Mouse (Mus musculus) gastrocnemius, postnatal 25 days (tissue): ENCODE results near the gene Hexa. TPM values are rescaled to one million over a fixed set of nuclear protein-coding genes. Genes with fewer than 3 reads are reported as not detected.

Experiments used
- DNase-seq: peaks from one replicate; pipeline ENCODE4 v3.0.0; 2022
- total RNA-seq, 2 experiments: library from RNA; stranded (reverse); gene quantifications; 1 replicate in 1 of 2; 2 replicates in 1 of 2; pipeline ENCODE4 v1.2.3; 2021

The Hexa gene
- total RNA-seq, 2 experiments from 2014 or later, result 21.6 to 29.0 TPM

GRCm38 (mm10) chr9:59552610-59553009, 13.3 kb downstream of the Hexa start:
- DNase-seq, result no peak

GRCm38 (mm10) chr9:59553719-59554118, 14.4 kb downstream of the Hexa start:
- no peak for DNase-seq

- peak; percentile 71 for DNase-seq
These were observed 26.3 kb downstream of the Hexa start for GRCm38 (mm10) chr9:59565600-59565999.

DNA sequence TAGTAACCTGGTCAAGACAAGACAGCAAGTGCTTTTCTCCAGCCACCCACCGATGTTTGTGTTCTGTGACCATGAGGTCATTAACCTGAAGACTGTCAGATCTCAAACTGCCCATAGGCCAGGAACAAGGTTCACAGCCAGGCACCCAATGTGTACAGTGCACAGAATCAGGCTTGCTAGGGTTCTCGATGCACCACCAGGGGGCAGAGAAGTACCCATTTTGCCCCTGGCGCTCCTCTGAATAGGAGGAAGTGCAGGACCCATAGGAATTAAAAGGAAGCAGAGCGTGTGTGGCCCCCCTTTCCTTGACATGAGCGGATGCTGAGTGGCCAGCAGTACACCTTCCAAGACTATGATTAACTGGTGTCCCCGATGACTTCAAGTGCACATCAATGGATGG, 27.8 kb downstream of the Hexa start:
- no peak for DNase-seq

DNA sequence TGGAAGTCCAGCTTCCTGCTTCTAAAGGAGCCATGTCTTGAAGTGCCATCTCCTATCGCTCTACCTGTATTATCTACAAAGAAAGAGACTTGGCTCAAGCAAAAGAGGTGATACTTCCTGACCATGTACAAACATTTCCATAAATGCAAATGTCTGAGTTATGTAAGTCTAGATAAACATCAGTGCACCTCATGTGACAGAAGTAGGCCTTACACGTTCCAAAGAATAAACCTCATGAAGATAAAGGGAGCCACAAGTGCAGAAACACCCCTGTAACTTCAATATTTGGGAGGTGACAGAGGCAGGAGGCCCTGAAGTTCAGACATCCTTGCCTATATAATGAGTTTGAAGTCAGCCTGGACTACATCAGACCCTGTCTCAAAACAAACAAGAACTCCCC, 32.5 kb downstream of the Hexa start:
- DNase-seq, result no peak

DNA sequence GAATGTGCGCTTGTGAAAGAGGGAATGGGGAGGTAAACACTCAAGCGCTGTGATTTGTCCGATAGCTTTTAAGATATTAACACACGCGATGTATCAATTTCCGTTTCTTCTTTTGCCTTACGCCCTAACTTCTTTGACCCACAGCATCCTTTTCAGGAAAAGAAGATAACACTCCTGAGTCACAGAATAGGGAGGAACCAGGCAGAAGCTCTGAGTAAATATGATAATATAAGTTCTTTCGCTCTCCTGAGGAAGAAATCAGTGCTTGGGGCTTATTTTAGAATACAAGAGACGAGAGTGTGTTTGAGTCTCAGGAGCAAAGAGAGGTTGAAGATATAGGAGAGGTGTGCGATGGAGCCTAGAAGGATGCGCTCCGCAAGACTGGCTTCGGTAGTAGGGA, 38.1 kb downstream of the Hexa start:
- no peak for DNase-seq

DNA sequence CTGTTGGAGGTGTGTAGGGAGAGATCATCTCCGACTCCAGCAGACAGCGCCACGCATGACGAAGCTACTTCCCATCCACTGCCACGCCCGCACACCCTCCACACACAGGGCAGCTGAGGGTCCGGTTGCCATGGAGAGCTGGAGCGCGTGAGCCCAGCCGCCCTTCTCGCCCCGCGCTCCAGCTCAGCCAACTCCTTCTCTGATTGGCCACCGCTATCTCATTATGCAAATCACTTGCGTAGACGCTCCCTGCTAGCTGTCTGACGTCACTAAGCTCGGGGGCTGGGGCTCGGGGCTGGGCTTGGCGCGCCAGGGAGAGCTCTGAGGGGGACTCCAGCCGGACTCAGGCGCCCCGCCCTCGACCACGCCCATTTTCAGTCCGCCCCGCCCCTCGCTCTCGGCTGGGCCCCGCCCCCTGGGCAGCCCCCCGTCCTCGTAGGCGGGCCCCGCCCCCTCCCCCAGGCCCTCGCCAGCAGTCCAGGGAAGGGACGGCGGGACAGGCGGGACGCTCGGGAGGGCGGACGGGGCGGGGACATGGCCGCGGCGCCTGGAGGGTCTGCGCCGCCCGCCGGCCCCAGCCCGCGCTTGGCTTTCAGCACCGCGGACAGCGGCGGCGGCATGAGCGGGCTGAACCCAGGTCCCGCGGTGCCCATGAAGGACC, 38.6 kb downstream of the Hexa start, which contains the start of gene Celf6:
Gene Celf6, plus strand, starts transcription at position 74 of the 661 bp plus-strand sequence.
- peak; percentile 78 for DNase-seq

DNA sequence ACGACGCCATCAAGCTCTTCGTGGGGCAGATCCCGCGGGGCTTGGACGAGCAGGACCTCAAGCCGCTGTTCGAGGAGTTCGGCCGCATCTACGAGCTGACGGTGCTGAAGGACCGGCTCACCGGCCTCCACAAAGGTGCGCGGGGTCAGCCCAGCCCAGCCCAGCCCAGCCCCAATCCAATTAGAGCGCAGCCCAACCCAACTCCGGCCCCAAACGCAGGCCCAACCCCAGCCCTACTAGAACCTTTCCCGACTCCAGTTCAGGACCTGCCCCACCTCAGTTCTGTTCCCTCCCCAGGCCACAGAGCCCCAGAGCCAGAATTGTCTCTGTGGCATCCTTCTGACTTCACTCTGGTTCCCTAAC, 39.1 kb downstream of the Hexa start:
- no peak for DNase-seq

DNA sequence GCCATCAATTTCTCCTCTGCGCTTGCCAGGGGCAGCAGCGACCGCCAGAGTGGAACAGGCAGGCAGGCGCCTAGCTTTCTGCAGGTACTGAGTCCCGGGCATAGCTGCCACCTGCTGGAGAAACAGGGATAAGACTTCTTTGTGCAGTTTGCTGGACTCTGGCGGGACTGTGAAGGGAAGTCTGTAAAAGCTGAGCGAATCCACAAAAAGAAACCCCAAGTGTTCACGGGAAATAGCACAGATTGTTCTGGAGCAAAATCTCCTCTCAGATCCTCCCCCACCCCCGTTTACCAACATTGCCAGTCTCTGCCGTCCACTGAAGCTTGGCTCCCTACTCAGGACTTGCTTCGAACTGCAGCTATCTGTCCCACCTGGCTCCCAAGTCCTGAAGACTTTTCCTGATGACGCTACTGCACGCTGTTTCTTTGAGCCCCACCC, 45.5 kb downstream of the Hexa start:
- peak; percentile 52 for DNase-seq

DNA sequence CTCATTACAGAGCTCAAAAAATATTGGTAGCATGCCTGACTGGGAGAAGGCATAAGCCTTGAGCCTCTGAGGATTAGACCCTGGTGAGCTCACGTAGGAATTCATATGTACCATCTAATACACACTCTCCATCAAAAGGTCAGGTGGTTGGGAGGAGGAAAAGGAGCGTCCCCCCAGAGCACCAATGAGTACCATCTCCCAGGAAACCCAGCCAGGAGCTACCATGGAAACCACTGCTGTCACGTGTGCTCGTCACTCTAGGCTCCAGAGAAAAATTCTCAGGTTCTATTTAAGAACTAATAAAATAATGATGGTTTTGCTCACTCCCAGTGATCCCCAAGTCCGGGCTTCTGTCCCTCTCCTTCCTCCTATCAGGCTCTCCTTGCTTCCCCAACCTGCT, 48.9 kb downstream of the Hexa start:
- no peak for DNase-seq

GRCm38 (mm10) chr9:59588710-59589671, 49.7 kb downstream of the Hexa start:
- no peak for DNase-seq

GRCm38 (mm10) chr9:59589703-59590439, 50.5 kb downstream of the Hexa start:
- DNase-seq, result no peak

- DNase-seq, result no peak
These were observed 62.3 kb downstream of the Hexa start for GRCm38 (mm10) chr9:59601661-59602060.

GRCm38 (mm10) chr9:59605967-59606366, 66.6 kb downstream of the Hexa start:
- no peak for DNase-seq

DNA sequence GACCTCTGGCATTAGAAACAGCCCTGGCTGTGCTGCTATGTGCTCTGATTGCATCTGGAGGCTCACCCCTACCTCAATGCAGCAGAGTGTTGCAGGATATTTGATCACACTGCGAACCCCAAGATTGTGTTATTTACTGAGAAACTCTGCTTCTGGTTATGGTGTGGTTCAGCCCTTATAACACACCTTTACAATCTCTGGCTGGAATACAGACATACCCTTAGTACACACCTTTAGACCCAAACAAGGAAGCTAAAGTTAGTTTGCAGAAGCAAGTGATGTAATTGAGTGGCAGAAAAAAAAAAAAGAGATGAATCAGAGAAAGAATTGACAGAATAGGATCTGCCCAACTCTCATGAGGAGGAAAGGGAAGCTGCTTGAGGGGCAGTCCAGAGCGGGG, 71.6 kb downstream of the Hexa start:
- no peak for DNase-seq

Other genes with a start within 250 kb of the Hexa start
- gene Adpgk, start 248.0 kb upstream of the Hexa start, total RNA-seq, result 1 to 10 TPM; 7.1 to 7.5 TPM
- gene Bbs4, start 186.0 kb upstream of the Hexa start, total RNA-seq, result 1 to 10 TPM; 3.6 to 4.7 TPM
- gene Arih1, start 52.9 kb upstream of the Hexa start, total RNA-seq, result 100 to 1,000 TPM in 1 of 2 experiments, 10 to 100 TPM in 1; 90.4 to 100 TPM
- under 1 TPM in 1 of 2 experiments, not detected in 1; 0.94 TPM for gene Tmem202, start 307 bp downstream of the Hexa start, total RNA-seq
- gene Celf6, start 38.4 kb downstream of the Hexa start, total RNA-seq, result not detected
- gene Parp6, start 77.7 kb downstream of the Hexa start, total RNA-seq, result 10 to 100 TPM; 18.6 to 20.3 TPM
- 1,000 to 10,000 TPM; 2,850 to 2,853 TPM for gene Pkm, start 116.8 kb downstream of the Hexa start, total RNA-seq
- gene Gramd2, start 140.6 kb downstream of the Hexa start, total RNA-seq, result under 1 TPM in 1 of 2 experiments, not detected in 1; 0.27 TPM
- gene Senp8, start 211.2 kb downstream of the Hexa start, total RNA-seq, result 1 to 10 TPM; 8.9 to 9.2 TPM
- gene Myo9a, start 211.4 kb downstream of the Hexa start, total RNA-seq, result 1 to 10 TPM; 7.8 to 9.6 TPM